Mouse (Mus musculus) heart, embryonic 10.5 days (tissue): ENCODE measurements around the gene Slc30a1. TPM values are rescaled to one million over a fixed set of nuclear protein-coding genes. Genes with fewer than 3 reads are reported as not detected.
A peak's percentile ranks its signal among the peaks of the same experiment; 100 is the strongest.

Experiments
- DNase-seq: peaks from one replicate; pipeline ENCODE4 v3.0.0-alpha.2; 2017; ENCODE audit warnings: low spot score
- H3K27ac ChIP-seq: fragments of 300-500 bp; sonication (generic); 2 replicates; pipeline ENCODE4 v1.5.1; 2016; ENCODE audit warnings: mild to moderate bottlenecking
- H3K27me3 ChIP-seq: fragments of 300-500 bp; sonication (generic); 2 replicates; pipeline ENCODE4 v1.6.1; 2016; ENCODE audit warnings: mild to moderate bottlenecking; ENCODE audit not compliant: poor library complexity, insufficient read depth, severe bottlenecking
- H3K36me3 ChIP-seq: fragments of 300-500 bp; sonication (generic); 2 replicates; pipeline ENCODE4 v1.6.1; 2016; ENCODE audit warnings: mild to moderate bottlenecking, moderate library complexity
- H3K4me1 ChIP-seq: fragments of 300-500 bp; sonication (generic); 2 replicates; pipeline ENCODE4 v1.6.1; 2016; ENCODE audit warnings: mild to moderate bottlenecking
- H3K4me3 ChIP-seq: fragments of 300-500 bp; sonication (generic); 2 replicates; pipeline ENCODE4 v1.5.1; 2016; ENCODE audit warnings: mild to moderate bottlenecking, moderate library complexity
- H3K9me3 ChIP-seq: fragments of 300-500 bp; sonication (generic); 2 replicates; pipeline ENCODE4 v1.6.1; 2016; ENCODE audit warnings: mild to moderate bottlenecking, moderate library complexity
- WGBS: fragments of 180-500 bp; shearing (Covaris S2); methylation state at CpG from one replicate; pipeline ENCODE4 v1.1.7; 2016; 5-methylcytosine and 5-hydroxymethylcytosine counted together
- polyA plus RNA-seq: library from polyadenylated mRNA; unstranded; fragments of >200 nt; fragmentation: Nextera tagmentation; extraction: Ambion mirVana; gene quantifications from 2 replicates; pipeline ENCODE4 v1.2.1, GENCODE M21; 2016

Slc30a1 gene
- polyA plus RNA-seq, 1 experiment from 2014 or later: 1.8 TPM

GRCm38 (mm10) chr1:191930525-191931105, 24.0 kb downstream of the Slc30a1 start:
- Histone ChIP-seq H3K9me3 (no peaks in the 10 kb centered on the region), H3K36me3 (no peaks in the 10 kb centered on the region), H3K4me1 (peaks cover 18% of the 10 kb centered on the region), H3K4me3 (no peak overlapping the region), H3K27me3 (peaks cover 40% of the 10 kb centered on the region), H3K27ac (no peak overlapping the region)
- DNase-seq: no peak
- WGBS: 80% methylated on average over 3 of the region's 3 CpGs

GRCm38 (mm10) chr1:191932286-191932985, 25.9 kb downstream of the Slc30a1 start:
- DNase-seq: no peak
- Histone ChIP-seq H3K27ac (no peak overlapping the region), H3K4me3 (no peak overlapping the region), H3K27me3 (peaks cover 40% of the 10 kb centered on the region), H3K9me3 (no peaks in the 10 kb centered on the region), H3K4me1 (peaks cover 18% of the 10 kb centered on the region), H3K36me3 (no peaks in the 10 kb centered on the region)
- WGBS: 59% methylated on average over 8 of the region's 8 CpGs

- DNase-seq: no peak
- Histone ChIP-seq H3K27me3 (peaks cover 37% of the 10 kb centered on the region), H3K36me3 (no peaks in the 10 kb centered on the region), H3K9me3 (no peaks in the 10 kb centered on the region), H3K4me3 (no peak overlapping the region), H3K27ac (no peak overlapping the region), H3K4me1 (peaks cover 18% of the 10 kb centered on the region)
- 79% methylated on average over 4 of the region's 4 CpGs for WGBS
Measured at GRCm38 (mm10) chr1:191932986-191933632, 26.5 kb downstream of the Slc30a1 start.

- Histone ChIP-seq H3K9me3 (no peaks in the 10 kb centered on the region), H3K27ac (no peak overlapping the region), H3K27me3 (peaks cover 4% of the 10 kb centered on the region; the same call in 1 of the 2 replicates), H3K36me3 (no peaks in the 10 kb centered on the region), H3K4me1 (peaks cover 12% of the 10 kb centered on the region), H3K4me3 (no peak overlapping the region)
- WGBS: 69% methylated on average over 6 of the region's 6 CpGs
- no peak for DNase-seq
Measured at GRCm38 (mm10) chr1:191943638-191944037, 37.1 kb downstream of the Slc30a1 start.

- Histone ChIP-seq H3K9me3 (no peaks in the 10 kb centered on the region), H3K4me3 (no peak overlapping the region), H3K27me3 (peaks cover 4% of the 10 kb centered on the region; the same call in 1 of the 2 replicates), H3K36me3 (no peaks in the 10 kb centered on the region), H3K27ac (no peak overlapping the region), H3K4me1 (peaks cover 12% of the 10 kb centered on the region)
- 90% methylated on average over 8 of the region's 8 CpGs for WGBS
- no peak for DNase-seq
Measured at GRCm38 (mm10) chr1:191945341-191945740, 38.8 kb downstream of the Slc30a1 start.

- WGBS: 77% methylated on average over 5 of the region's 5 CpGs
- H3K36me3 ChIP-seq: no peaks in the 10 kb centered on the region
Measured at GRCm38 (mm10) chr1:191945756-191946155, 39.2 kb downstream of the Slc30a1 start.

GRCm38 (mm10) chr1:191946261-191946660, 39.7 kb downstream of the Slc30a1 start:
- H3K36me3 ChIP-seq: no peaks in the 10 kb centered on the region
- DNase-seq: no peak
- H3K27ac ChIP-seq: no peak overlapping the region
- H3K4me3 ChIP-seq: no peak overlapping the region
- no peaks in the 10 kb centered on the region for H3K9me3 ChIP-seq
- WGBS: 70% methylated on average over 7 of the region's 7 CpGs
- peaks cover 12% of the 10 kb centered on the region for H3K4me1 ChIP-seq
- peaks cover 4% of the 10 kb centered on the region; the same call in 1 of the 2 replicates for H3K27me3 ChIP-seq

More at GRCm38 (mm10) chr1:191945756-191946155, 39.2 kb downstream of the Slc30a1 start:
- Histone ChIP-seq H3K9me3 (no peaks in the 10 kb centered on the region), H3K4me3 (no peak overlapping the region), H3K27ac (no peak overlapping the region), H3K4me1 (peaks cover 12% of the 10 kb centered on the region), H3K27me3 (peaks cover 4% of the 10 kb centered on the region; the same call in 1 of the 2 replicates)
- DNase-seq: no peak

- Histone ChIP-seq H3K27me3 (peaks cover 4% of the 10 kb centered on the region; the same call in 1 of the 2 replicates), H3K9me3 (no peaks in the 10 kb centered on the region), H3K4me1 (peaks cover 12% of the 10 kb centered on the region), H3K4me3 (no peak overlapping the region), H3K27ac (peak overlapping the region; percentile 1; the same call in 1 of the 2 replicates), H3K36me3 (no peaks in the 10 kb centered on the region)
- WGBS: 59% methylated on average over 2 of the region's 2 CpGs
- no peak for DNase-seq
Measured at GRCm38 (mm10) chr1:191946835-191947234, 40.3 kb downstream of the Slc30a1 start.

GRCm38 (mm10) chr1:191947796-191948195, 41.2 kb downstream of the Slc30a1 start:
- DNase-seq: no peak
- Histone ChIP-seq H3K36me3 (no peaks in the 10 kb centered on the region), H3K27ac (no peak overlapping the region), H3K4me3 (no peak overlapping the region), H3K9me3 (no peaks in the 10 kb centered on the region), H3K4me1 (peaks cover 12% of the 10 kb centered on the region), H3K27me3 (peaks cover 4% of the 10 kb centered on the region; the same call in 1 of the 2 replicates)
- WGBS: 76% methylated on average over 8 of the region's 8 CpGs

GRCm38 (mm10) chr1:191948600-191948999, 42.0 kb downstream of the Slc30a1 start:
- Histone ChIP-seq H3K36me3 (no peaks in the 10 kb centered on the region), H3K4me1 (peaks cover 9% of the 10 kb centered on the region), H3K9me3 (no peaks in the 10 kb centered on the region), H3K4me3 (no peak overlapping the region), H3K27me3 (peaks cover 4% of the 10 kb centered on the region; the same call in 1 of the 2 replicates), H3K27ac (no peak overlapping the region)
- 80% methylated on average over 8 of the region's 8 CpGs for WGBS
- no peak for DNase-seq

GRCm38 (mm10) chr1:191950611-191951010, 44.0 kb downstream of the Slc30a1 start:
- no peak for DNase-seq

GRCm38 (mm10) chr1:191952733-191953335, 46.3 kb downstream of the Slc30a1 start:
- DNase-seq: no peak
- 88% methylated on average over 11 of the region's 11 CpGs for WGBS
- no peaks in the 10 kb centered on the region for H3K27me3 ChIP-seq
- H3K9me3 ChIP-seq: no peaks in the 10 kb centered on the region
- H3K4me1 ChIP-seq: peaks cover 20% of the 10 kb centered on the region; the same call in 1 of the 2 replicates
- no peak overlapping the region for H3K4me3 ChIP-seq
- H3K36me3 ChIP-seq: 0 out of 2 replicates have a peak, but pooled peaks cover 2% of the 10 kb centered on the region
- no peak overlapping the region for H3K27ac ChIP-seq

More at GRCm38 (mm10) chr1:191950611-191951010, 44.0 kb downstream of the Slc30a1 start:
- WGBS: 58% methylated on average over 2 of the region's 2 CpGs
- Histone ChIP-seq H3K27me3 (no peaks in the 10 kb centered on the region), H3K4me1 (peaks cover 12% of the 10 kb centered on the region; the same call in 1 of the 2 replicates), H3K9me3 (no peaks in the 10 kb centered on the region), H3K4me3 (no peak overlapping the region), H3K27ac (no peak overlapping the region), H3K36me3 (0 out of 2 replicates have a peak, but pooled peaks cover 2% of the 10 kb centered on the region)
